Mouse (Mus musculus) midbrain, postnatal 0 days (tissue): ENCODE measurements around the gene Klhl29. TPM values are rescaled to one million over a fixed set of nuclear protein-coding genes. Genes with fewer than 3 reads are reported as not detected.

Experiments used
- ATAC-seq: fragments of 200-750 bp; cut with Nextera tagmentation; 2 replicates; pipeline ENCODE4 v1.8.0; 2017; ENCODE audit warnings: moderate number of reproducible peaks, mild to moderate bottlenecking, moderate TSS enrichment, moderate library complexity; ENCODE audit not compliant: low FRiP score
- DNase-seq: peaks from one replicate; pipeline ENCODE4 v3.0.0-alpha.2; 2015; ENCODE audit warnings: low spot score
- H3K27ac ChIP-seq: fragments of 300-500 bp; sonication (generic); 2 replicates; pipeline ENCODE4 v1.5.1; 2014; ENCODE audit warnings: low read depth, mild to moderate bottlenecking, low read length, mixed read lengths
- H3K27me3 ChIP-seq: fragments of 300-500 bp; sonication (generic); 2 replicates; pipeline ENCODE4 v1.6.1; 2014; ENCODE audit warnings: low read length, control low read depth, mixed read lengths; ENCODE audit not compliant: insufficient read depth
- H3K36me3 ChIP-seq: fragments of 300-500 bp; sonication (generic); 2 replicates; pipeline ENCODE4 v1.6.1; 2014; ENCODE audit warnings: low read length, control low read depth, mixed read lengths; ENCODE audit not compliant: insufficient read depth
- H3K4me1 ChIP-seq: fragments of 300-500 bp; sonication (generic); 2 replicates; pipeline ENCODE4 v1.6.1; 2014; ENCODE audit warnings: mild to moderate bottlenecking, control low read depth, antibody characterized with exemption, low read length, mixed read lengths; ENCODE audit not compliant: insufficient read depth
- H3K4me2 ChIP-seq: fragments of 300-500 bp; sonication (generic); 2 replicates; pipeline ENCODE4 v1.6.1; 2014; ENCODE audit warnings: low read depth, mild to moderate bottlenecking, low read length, mixed read lengths; ENCODE audit not compliant: poor library complexity, severe bottlenecking
- H3K4me3 ChIP-seq: fragments of 300-500 bp; sonication (generic); 2 replicates; pipeline ENCODE4 v1.5.1; 2014; ENCODE audit warnings: low read depth, mild to moderate bottlenecking, low read length, moderate library complexity
- H3K9ac ChIP-seq: fragments of 300-500 bp; sonication (generic); replicated peaks from 2 replicates; pipeline ENCODE4 v1.6.1; 2014; ENCODE audit warnings: mild to moderate bottlenecking, low read length, moderate library complexity, mixed read lengths; ENCODE audit not compliant: poor library complexity, severe bottlenecking
- H3K9me3 ChIP-seq: fragments of 300-500 bp; sonication (generic); 2 replicates; pipeline ENCODE4 v1.6.1; 2016; ENCODE audit warnings: low read length, control low read depth
- CTCF ChIP-seq: IDR thresholded peaks from 2 replicates; pipeline ENCODE4 v1.5.1; 2016; ENCODE audit warnings: antibody characterized with exemption, mild to moderate bottlenecking
- WGBS: fragments of 180-500 bp; shearing (Covaris S2); extraction: QIAGEN DNeasy Blood & Tissue Kit; methylation state at CpG from one replicate; pipeline ENCODE4 v1.1.7; 2014; 5-methylcytosine and 5-hydroxymethylcytosine counted together
- polyA plus RNA-seq: library from polyadenylated mRNA; unstranded; fragments of >200 nt; fragmentation: Nextera tagmentation; extraction: Ambion mirVana; gene quantifications from 2 replicates; pipeline ENCODE4 v1.2.1, GENCODE M21; 2015
- total RNA-seq: library from RNA; depleted of rRNA; stranded (reverse); fragments of >200 nt; gene quantifications from 2 replicates; pipeline ENCODE4 v1.2.3, GENCODE M21; 2014

The Klhl29 gene
- total and polyA plus RNA-seq, 2 experiments from 2014 or later = 2.7 to 11.9 TPM

DNA sequence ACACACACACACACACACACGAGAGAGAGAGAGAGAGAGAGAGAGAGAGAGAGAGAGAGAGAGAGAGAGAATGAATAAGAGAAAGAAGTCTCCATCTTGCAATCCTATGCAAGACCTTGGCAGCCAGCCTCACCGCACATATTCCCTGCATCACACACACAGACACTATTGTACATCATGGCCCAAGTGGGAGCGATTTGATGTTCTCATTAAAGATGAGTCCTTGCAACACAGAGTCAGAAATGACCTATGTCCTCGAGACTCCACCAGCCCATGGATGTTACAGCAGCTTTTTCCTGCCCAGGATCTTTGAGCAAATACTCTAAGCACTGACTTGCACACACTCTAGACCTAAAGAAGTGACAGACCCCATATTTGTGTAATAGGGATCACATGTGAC lies 114.0 kb downstream of the Klhl29 start:
- 71% methylated on average over 4 of the region's 4 CpGs for WGBS

DNA sequence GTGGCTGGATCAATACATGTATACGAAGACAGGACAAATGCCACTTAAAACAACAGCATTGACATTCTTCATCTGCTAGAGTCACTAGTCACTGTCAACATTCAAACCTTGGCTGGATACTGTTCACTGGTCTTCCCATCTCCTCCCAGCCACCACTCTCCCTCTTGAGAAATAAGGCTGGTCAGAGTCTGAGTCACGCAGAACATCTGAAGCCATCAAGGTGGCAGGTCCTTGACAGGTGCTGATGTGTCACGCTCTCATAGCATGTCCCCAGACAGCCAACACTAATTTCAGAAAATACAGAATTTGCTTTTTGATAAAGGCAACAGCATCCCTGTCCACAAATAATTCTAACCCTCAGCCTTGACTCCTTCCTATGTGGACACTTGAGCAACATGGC lies 116.7 kb downstream of the Klhl29 start:
- Histone ChIP-seq H3K4me2 (no peak overlapping the region), H3K36me3 (no peaks in the 10 kb centered on the region), H3K9me3 (no peaks in the 10 kb centered on the region), H3K4me3 (no peak overlapping the region), H3K9ac (no peak overlapping the region), H3K4me1 (peaks cover 9% of the 10 kb centered on the region), H3K27ac (no peak overlapping the region), H3K27me3 (no peaks in the 10 kb centered on the region)
- DNase-seq (no peak), ATAC-seq (no peak)
- no peak for TF ChIP-seq CTCF
- WGBS = 86% methylated on average over 3 of the region's 3 CpGs

More for the DNA sequence above, 114.0 kb downstream of the Klhl29 start:
- H3K27ac ChIP-seq = no peak overlapping the region
- H3K9me3 ChIP-seq = no peaks in the 10 kb centered on the region
- H3K4me3 ChIP-seq = no peak overlapping the region
- no peak overlapping the region for H3K9ac ChIP-seq
- no peaks in the 10 kb centered on the region for H3K36me3 ChIP-seq
- no peak for ATAC-seq
- no peaks in the 10 kb centered on the region for H3K27me3 ChIP-seq
- no peak for TF ChIP-seq CTCF
- no peak for DNase-seq
- H3K4me1 ChIP-seq = peaks cover 3% of the 10 kb centered on the region; the same call in 1 of the 2 replicates
- no peak overlapping the region for H3K4me2 ChIP-seq

DNA sequence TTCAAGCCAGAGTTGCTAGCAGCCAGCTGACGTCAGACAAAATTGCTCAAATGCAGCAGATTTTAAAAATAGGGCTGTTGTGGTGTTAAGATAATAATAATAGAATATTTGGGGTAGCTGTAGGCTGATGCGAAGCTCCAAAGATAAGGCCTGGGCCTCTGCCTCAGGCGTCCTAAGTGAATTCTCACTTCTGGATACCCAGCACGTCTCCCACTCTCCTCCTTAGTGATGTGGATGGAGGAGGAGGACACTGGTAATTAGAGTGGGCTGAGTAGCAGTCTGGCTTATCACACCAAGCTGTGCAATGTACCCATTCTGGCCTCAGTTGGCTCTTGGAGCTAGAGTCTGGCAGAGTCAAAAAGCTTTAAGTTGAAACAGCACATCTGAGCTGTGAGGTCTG lies 118.3 kb downstream of the Klhl29 start:
- H3K9ac ChIP-seq = no peak overlapping the region
- TF ChIP-seq CTCF = no peak
- H3K27ac ChIP-seq = no peak overlapping the region
- H3K4me2 ChIP-seq = no peak overlapping the region
- no peak for ATAC-seq
- H3K27me3 ChIP-seq = no peaks in the 10 kb centered on the region
- no peaks in the 10 kb centered on the region for H3K36me3 ChIP-seq
- no peaks in the 10 kb centered on the region for H3K9me3 ChIP-seq
- WGBS = 70% methylated on average over 4 of the region's 4 CpGs
- no peak for DNase-seq
- peaks cover 12% of the 10 kb centered on the region for H3K4me1 ChIP-seq
- no peak overlapping the region for H3K4me3 ChIP-seq

DNA sequence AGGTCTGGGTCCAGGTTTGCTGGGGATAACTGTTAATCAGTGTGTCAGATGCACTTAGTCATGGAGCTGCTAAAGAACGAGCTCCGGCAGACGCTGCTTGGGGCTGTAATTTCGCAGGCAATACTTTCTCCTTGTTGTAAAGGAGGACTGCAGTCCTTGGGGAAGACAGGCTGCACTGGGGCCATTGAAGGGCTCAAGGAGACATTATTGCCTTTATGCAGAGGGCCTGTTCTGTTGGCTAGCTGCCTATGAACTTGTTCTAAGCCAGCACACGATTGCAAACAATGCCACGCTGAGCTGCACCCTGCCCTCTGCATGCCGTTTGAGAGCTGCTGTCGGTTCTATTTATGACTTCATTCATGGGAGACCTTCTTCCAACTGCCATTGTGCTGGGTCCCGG lies 120.4 kb downstream of the Klhl29 start:
- DNase-seq (peak; percentile 59), ATAC-seq (no peak)
- Histone ChIP-seq H3K36me3 (no peaks in the 10 kb centered on the region), H3K9me3 (no peaks in the 10 kb centered on the region), H3K27me3 (no peaks in the 10 kb centered on the region), H3K4me3 (no peak overlapping the region), H3K4me1 (peaks cover 9% of the 10 kb centered on the region; the same call in 1 of the 2 replicates), H3K4me2 (no peak overlapping the region), H3K27ac (no peak overlapping the region), H3K9ac (no peak overlapping the region)
- no peak for TF ChIP-seq CTCF
- WGBS = 21% methylated on average over 9 of the region's 9 CpGs

DNA sequence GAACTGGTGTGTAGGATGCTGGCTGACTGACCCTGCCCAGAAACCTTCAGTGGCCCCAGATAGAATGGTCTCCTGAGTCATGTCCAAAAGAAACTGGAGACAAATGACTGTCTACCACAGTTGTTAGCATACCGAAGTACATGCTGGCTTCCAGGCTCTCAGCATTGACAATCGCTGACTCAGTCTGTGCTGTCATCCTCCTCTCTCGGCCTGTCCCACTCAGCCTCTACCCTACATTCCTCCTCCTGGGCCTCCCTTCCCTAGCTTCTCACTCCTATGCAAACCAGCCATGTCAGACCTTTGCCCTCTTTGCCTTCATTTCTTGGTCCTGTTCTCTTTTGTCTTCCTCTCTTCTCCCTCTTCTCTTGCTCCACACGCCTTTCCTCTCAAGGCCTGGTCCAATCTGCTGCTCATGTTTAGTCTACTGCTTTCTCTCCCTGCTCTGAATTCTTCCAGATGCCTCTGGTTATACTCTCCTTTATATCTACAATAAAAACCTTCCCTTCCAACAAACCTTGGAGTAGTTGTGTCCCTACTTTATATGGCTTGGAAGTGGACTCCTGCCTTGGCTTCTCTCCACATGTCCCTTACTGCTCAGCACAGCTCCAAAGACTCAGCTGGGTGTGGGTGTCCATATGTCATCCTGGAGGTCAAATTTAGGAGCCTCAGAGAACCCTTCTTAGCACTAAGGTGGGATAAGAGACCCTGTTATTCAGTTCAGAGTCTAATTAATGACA lies 121.1 kb downstream of the Klhl29 start:
- H3K27ac ChIP-seq = no peak overlapping the region

DNA sequence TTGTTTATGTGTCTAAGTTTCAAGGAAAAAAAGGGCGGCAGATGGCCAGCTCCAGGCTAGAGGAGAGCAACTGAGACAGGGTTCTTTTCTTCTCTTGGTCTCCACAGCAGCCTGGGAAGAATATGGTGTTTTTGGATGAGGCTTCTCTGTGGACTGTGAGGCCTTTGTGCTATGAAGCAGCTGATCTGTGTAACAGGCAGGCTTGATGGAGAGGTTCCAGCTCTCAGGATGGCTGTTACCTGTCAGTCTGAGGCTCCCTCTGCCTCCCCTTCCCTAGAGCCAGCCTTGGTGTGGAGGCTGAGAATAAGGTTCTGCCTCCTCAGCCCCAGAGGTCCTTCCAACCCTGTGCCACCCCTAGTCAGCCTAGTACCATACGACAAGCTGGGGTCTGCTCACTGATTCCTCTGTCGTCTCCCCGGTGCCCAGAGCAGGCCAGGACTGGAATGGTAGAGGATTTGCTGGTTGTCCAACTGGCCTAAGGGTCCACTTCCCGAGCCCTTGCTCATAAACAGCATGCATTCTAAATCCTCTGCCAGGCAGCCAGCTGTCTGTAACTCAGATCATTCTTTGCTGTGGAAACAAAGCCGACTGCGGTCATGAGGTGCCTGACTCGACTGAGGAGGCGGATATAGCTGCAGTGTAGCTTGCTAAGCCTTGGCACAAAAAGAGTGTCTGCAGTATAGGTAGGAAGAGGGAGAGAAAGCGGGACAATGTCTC lies 122.0 kb downstream of the Klhl29 start:
- no peak overlapping the region for H3K27ac ChIP-seq
- no peaks in the 10 kb centered on the region for H3K27me3 ChIP-seq
- no peak overlapping the region for H3K9ac ChIP-seq
- DNase-seq (peak; percentile 67), ATAC-seq (peak; percentile 61)
- 39% methylated on average over 10 of the region's 10 CpGs for WGBS
- no peaks in the 10 kb centered on the region for H3K9me3 ChIP-seq
- H3K4me3 ChIP-seq = no peak overlapping the region
- H3K4me1 ChIP-seq = peaks cover 9% of the 10 kb centered on the region; the same call in 1 of the 2 replicates
- no peak overlapping the region for H3K4me2 ChIP-seq
- H3K36me3 ChIP-seq = no peaks in the 10 kb centered on the region
- TF ChIP-seq CTCF = no peak

More for the DNA sequence above, 121.1 kb downstream of the Klhl29 start:
- H3K4me2 ChIP-seq = no peak overlapping the region
- no peak overlapping the region for H3K4me3 ChIP-seq
- H3K9me3 ChIP-seq = no peaks in the 10 kb centered on the region
- peaks cover 9% of the 10 kb centered on the region; the same call in 1 of the 2 replicates for H3K4me1 ChIP-seq
- ATAC-seq = no peak
- 80% methylated on average over 4 of the region's 4 CpGs for WGBS
- H3K27me3 ChIP-seq = no peaks in the 10 kb centered on the region
- H3K9ac ChIP-seq = no peak overlapping the region
- no peak for TF ChIP-seq CTCF
- H3K36me3 ChIP-seq = no peaks in the 10 kb centered on the region
- no peak for DNase-seq
